Mouse (Mus musculus): ENCODE measurements at regions not wholly inside any gene's neighbourhood (a gene's known extent, or its start where the extent isn't known, plus 50 kb on each side); places are given as distances from the start of the nearest gene placed in this dataset.

DNA sequence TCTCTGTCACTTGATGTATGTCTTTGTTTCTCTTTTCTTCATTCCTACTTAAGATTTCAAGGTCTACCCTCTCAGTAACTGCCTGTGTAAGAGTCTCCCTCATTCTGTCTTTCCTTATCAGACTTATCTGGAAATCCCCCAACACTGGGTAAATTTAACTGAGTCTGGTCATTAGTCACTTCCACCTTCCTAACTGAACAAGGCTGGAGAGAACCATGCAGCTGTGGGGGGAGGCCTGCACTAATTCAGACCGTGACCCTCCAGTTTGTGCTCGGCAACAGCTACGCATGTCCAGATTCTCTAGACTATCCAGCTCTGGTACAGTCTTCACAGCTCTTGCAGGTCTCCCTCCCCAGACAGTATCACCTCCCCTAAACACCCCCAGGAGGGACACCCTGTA is 103.3 kb downstream of the Prox1 start:
- DNase-seq: no peak

DNA sequence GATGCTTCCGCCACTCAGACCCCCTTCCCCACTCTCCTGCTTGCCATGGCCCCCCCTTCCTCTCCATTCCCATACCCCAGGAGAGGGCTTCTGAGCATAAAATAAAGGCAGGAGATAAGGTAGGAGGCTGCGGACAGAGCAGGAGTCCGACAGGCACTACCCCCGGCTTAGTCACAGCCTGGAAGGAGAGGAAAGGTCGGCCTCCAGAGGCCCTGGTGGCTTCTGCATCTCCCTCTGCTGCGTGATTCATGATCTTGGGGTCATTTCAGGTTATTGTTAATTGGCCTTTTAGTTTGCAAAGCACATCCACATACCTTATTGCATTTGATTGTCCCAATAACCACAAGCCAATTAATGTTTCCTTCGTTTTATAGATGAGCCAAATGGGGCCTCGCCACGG is 104.1 kb downstream of the Prox1 start:
- no peak for DNase-seq

DNA sequence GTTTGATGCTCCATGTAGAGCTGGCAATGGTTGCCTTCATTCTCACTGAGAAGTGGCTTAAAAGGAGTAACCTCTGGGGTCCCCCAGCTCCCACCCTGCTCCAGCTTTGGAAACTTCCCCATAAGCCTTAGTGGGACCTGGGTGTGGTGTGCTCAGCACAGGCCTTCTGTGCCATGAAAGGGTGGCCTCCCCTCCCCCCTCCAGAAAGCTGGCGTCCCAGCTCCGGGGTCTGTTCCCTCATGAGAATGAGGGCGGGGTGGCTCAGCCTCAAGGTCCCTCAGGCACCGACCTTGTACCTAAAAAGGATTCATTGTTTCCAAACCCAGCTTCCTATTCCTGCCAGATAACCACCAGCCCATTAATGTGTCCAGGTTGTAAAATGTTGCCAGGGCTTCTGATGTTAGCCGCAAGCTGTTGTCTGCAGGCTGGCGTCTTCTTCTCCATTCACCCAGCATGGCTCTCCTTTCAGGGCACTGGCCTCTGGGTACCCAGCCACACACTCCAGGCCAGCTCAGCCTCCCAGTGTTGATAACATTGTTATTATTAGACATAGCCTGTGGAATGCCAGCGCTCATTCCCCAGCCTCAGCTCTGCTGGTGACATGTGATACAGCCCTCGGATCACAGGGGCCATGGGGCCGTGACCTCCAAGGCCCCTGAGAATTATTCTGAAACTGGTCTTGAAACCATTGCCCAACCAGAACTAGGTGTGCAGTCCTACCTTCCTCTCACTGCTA is 108.8 kb downstream of the Prox1 start:
- no peak for DNase-seq

DNA sequence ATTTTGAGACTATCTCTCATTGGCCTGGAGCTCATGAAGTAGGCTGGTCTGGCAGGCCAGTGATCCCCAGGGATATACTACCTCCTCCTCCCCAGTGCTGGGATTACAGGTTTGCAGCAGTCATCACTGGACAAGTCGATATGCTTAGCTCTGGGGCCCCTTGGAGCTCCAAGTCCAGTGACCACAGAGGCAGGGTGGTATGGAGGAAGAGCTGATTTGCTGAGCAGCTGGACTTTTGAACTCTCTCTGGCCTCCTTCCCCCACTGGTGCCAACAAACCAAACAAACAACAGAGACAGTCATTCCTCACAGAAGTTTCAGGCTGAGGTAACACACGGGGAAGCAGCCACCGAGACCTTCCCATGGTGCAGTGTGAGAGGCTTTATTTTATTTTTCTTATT is 111.5 kb downstream of the Prox1 start:
- no peak for DNase-seq

DNA sequence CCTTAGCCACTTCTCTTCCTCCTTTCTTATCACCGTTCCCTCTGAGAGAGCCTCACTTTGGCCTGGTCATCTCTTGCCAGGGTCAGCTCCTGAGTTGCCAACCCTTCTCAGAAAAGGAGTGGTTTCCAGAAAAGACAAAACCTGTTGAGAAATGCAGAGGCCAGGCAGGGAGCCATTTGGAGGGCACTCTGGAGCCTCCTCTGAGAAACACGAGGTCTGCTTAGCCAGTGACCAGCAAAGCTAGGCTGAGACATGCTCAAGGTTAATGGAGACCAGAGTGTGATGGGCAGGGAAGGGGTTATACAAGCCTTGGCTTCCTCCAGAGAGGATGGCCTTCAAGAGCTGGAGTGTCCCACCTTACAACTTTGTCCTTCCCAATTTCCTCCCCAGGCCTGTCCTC is 113.6 kb downstream of the Prox1 start:
- DNase-seq: no peak

DNA sequence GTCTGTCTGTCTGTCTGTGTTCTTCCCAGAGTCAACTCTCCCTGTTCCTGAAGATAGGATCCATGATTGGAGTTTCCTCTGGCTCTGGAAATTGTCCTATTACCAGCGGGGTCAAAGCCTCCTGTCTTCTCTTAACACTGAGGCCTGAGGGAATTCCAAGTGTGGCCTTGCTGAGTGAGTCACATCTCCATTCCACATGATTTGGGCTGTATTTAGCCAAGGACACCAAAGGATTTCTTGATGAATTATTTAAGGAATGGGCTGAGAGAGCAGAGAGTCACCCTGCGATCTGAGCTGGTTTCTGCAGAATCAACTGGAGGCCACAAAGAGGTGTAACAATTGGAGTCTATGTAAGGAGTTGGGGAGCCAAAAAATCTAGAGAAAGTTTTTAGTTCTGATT is 118.6 kb downstream of the Prox1 start:
- no peak for DNase-seq

DNA sequence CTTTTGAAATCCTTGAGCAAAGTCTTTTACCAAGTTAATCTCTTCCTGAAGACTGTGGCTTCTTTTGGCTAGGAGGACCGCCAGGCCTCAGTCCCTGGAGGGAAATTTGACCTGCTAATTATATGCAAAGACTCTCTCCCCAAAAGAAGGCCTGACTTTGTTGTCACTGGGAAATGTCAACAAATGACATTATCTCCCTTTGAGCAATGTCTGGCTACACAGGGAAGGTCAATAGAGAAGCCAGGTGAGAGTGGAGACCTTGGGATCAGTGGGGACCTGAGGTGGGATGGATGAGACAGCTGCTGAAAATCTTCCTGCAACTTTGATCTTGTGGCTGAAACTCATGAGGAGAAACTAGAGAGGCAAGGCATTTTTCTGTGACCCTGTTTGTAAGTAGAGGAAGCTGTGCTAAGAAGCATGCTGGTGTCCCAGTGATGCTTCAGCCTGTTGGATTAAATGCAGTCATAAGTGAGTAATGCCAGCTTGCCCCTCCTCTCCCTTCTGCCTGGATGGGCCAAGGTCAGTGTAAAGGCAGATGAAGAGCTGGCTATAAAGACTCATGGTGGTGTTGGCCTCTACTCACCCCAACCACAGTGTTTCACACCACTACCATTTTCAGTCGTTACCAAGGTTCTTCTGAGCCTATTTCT is 121.9 kb downstream of the Prox1 start:
- DNase-seq: no peak

DNA sequence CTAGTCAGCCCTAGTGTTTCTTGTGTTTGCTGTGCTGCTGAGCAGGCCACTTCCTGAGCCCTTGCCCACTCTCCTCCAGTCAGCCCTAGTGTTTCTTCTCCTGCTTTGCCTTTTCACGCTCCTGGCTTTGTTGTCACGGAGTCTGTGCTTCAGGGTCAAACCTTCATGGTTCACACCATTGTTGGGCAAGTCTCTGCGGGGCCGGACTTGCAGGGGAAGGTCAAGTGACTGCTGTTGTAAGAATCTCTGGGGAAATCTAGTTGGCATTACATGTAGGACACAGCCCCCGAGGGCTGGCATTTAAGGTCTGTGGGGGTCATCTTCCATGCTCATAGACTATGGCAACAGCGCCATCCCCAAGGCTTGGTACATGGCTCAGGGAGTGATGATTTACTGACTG is 123.3 kb downstream of the Prox1 start:
- no peak for DNase-seq

DNA sequence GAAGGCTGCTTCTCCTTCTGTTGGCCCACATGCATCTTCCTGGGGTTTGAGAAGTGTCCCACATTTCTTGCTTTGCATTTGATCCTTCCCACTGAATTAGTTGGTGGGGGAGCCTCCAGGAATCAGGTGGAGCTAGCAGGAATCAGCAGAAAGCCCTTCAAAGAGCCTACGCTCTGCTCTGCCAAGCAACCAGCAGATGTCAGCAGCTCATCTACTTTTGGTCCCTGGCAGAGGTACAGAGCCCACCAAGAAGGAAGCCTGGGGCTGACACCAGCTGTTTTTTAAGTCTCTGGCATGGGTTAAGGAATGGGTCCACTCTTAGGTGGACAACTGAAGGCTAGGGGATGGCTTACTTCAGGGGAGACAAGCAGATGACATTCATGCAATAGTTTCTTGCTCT is 123.6 kb upstream of the Smyd2 start:
- DNase-seq: no peak

DNA sequence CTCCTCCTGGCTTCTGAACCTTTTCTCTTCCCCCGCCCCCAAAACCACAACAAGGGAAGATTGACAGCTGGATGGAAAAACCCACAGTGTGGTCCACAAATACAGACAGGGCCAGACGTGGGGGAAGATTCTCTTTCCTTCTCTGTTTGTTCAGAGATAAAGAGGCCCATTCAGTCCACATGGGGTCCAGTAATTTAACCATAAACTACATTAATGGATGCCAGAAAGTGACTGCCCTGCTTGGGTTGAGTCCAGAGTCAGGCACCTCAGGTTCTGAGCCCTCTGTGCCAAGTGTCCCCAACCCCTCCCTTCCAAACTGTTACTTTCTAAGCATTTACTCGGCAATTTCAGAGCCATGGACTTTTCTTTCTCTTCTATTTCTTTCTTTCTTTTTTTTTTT is 121.9 kb upstream of the Smyd2 start:
- no peak for DNase-seq

DNA sequence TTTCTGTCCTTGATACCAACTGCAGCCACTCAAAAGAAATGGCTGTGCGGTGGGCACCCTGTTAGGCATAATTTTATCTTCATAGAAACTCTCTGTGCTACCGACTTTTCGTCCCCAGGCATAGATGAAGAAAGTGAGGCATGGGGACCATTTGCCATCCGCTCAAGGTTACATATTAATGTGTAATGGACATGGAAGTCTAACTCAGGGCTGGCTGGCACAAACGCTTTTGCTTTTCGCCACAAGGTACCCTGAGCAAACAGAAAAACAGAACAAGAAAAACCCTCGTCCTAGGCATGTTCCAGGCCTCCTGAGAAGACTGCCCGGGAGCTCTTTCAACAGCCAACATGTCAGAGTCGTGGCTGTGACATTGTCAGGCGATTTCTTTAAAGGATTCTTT is 121.0 kb upstream of the Smyd2 start:
- DNase-seq: no peak

DNA sequence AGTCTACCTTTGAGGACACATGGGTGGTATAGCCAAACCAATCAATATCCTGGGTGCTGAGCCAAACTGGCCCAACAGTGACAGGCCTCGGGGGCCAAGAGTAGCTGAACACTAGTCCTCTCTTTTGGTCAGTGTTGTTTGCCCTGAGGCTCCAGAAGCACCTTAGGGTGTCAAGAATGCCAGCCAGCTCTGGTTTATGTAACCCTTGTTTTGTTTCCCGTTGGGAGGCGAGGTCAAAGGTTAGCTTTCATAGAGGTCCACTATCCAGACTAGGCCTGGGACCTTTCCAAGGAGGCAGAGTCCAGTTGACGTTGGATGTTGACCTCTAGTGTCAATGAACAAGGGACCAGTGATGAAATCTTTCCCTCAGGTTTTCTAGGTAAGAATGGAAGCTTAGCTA is 120.0 kb upstream of the Smyd2 start:
- no peak for DNase-seq

DNA sequence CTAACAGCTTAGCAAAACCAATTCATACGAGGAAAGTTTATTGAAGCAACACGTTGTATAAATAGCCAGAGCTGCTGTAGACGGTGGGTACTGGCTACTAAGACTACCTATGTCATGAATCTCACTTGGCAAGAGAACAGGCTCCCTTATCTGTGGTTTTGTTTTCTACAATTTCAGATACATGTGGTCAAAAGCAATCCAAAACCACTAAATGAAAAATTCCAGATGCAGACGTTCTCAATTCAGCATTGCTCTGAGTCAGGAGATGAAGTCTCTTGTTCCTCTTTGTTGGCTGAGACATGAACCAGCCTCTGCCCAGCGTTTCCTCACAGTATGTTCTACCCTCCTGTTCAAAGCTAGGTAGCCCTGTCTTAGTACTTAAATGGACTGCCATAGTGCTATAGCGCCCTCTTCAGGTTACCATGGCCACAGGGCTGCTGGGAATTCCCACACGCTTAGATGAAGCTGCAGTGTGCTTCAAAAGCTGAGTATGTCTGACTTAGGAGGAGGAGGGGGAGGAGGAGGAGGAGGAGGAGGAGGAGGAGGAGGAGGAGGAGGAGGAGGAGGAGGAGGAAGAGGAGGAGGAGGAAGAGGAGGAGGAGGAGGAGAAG is 119.0 kb upstream of the Smyd2 start:
- no peak for DNase-seq

DNA sequence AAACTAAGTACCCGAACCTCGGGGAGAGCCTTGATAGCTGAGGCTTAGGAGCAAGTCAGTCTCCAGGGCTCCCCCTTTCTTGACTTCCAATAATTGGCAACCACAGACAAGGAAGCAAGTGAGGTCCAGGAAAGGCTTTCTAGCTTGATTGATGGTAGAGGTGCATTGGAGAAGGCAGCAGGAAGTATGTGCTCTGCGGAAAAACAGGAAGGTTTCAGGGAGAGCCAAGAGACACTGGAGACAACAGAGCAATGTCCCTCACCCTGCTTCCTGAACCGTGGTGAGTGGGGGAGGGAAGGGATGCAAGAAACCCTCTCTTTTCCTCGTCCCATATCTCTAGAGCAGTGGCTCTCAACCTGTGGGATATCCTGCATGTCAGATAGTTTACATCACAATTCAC is 115.9 kb upstream of the Smyd2 start:
- DNase-seq: no peak

DNA sequence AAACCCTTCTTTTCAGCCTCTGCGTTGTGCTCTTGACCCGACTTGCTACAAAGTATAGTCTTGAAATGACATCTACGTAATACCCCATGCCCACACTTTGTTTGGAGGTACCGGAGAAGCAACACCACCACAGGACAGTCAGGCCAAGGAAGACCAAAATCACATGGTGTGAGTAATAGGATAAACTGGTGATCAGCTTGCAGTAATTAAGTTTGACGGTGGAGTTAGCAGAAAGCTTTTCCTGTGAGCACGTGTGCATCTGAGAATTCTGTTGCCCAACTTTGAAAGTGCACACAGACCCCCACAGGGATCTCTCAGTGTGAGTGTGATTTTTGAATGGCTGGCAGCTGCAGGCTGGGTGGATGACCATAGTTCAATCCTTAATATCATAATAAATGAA is 114.6 kb upstream of the Smyd2 start:
- no peak for DNase-seq

DNA sequence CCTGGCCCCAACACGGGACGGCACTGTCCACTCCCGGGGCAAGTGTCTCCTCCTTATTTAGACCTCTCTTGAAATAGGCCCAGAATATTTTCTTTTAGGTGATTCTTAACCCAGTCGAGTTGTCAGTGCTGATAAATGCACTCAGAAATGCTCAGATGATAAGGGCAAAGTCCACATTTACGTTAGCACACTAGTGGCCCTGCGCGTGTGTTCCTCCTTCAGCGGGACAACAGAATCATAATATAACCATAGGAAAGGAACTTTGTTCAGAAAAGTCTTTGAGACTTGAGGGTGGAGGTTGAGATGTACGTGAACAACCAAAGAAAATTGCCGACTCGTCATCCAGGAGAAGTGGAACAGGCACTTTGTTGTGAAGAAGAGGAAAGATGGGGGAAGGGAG is 113.8 kb upstream of the Smyd2 start:
- no peak for DNase-seq

DNA sequence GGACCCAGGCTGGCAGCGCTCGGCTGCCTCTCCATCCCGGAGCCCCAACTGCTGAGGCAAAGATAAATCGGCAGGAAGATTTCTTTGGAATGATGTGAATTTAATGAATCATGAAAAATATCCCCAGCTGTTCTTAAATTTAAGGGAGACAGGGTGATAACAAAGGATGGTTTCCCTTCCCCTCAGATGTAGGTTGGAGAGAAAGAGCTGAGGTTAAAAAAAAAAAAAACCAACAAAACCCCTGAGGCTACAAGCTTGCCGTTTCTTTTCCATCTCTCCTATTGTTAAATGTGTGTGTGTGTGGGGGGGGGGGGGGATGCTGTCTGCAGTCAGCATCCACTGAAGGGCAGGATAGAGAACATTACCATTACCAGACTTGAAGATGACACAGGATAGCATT is 111.9 kb upstream of the Smyd2 start:
- DNase-seq: no peak

DNA sequence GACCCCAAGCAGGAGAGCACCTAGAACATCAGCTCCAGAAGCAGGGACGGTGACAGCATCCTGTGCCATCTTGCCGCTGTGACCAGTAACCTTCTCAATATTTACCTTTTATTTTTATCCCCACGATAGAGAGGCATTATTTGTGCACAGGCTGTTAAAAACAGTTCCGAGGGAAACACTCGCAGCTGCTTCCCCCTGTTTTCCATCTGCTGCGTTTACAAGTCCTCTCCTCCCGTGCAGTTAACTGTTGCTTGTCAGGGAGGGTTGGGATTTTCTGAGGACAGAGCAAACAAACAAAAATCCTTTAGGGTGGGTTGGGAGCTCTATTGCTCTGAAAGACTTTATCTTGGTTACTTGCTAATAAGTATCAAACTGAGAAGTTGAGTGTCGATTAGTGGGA is 105.4 kb upstream of the Smyd2 start:
- no peak for DNase-seq

DNA sequence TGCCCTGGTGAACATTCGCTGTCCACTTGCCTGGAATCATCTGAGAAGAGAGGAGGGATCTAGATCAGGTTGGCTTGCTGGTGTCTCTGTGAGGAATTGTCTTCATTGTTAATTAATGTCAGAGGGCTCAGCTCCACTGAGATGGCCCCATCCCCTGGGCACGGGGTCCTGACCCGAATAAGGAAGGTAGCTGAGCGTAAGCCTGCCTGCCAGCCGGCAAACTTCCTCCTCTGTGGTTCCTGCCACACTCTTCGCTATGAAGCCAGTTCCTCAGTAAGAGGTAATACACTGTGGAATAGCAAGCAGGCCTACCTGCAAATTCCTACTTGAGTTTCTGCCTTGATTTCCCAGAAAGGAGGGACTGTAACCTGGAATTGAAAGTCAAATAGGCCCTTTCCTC is 87.3 kb upstream of the Smyd2 start:
- DNase-seq: no peak

DNA sequence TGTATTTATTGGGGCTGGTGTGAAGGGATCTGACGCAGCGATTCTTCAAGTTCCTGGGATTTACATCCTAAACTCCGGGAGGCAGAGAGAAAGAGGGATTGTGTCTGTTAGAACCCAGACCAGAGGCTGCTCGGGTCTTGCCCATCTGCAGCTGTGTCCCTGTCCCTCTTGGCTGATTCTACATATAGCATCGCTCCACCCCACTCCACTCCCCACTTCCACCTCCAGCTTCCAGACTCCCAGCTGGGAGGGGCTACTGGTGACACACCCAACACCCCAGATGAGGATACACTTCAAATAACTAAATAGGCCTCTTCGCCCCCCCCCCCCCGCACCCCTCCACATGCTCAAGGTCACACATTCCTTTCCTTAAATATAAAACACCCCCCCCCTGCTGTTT is 85.1 kb upstream of the Smyd2 start:
- DNase-seq: no peak

DNA sequence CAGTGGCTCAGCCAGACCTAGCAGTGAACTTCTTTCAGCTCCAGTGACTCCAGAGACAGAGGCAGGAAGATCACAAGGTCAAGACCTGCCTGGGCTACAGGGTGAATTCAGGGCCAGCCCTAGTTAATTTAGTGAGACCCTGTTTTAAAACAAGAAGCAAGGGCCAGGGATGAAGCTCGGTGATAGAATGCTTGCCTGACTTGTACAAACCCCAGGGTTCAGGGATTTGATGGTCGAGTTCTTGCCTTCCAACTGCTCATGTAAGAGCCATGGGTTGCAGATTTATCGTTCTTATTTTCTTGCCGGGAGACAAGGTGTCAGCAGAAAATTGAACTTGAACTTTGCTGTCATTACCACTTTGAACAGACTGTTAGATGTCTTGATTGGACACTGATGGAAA is 78.9 kb upstream of the Smyd2 start:
- DNase-seq: no peak

DNA sequence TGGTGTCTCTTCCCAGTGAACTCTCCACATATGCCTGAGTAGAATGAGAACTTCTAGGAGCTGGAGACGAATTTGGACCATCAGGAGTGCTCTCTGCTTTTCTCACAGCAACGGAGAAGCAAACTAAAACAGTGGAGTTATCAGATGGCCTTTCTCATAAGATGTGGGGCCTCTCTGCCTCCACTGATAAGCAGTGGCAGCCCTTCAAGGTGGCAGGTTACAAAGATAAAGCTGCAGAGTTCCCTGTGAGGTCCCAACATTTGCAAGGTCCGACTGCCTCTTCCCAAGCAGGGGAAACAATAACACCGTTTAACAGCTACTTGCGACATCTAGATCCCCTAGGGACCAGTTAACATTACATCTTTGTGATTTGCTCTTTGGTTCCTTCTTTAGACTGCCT is 71.5 kb upstream of the Smyd2 start:
- DNase-seq: no peak

DNA sequence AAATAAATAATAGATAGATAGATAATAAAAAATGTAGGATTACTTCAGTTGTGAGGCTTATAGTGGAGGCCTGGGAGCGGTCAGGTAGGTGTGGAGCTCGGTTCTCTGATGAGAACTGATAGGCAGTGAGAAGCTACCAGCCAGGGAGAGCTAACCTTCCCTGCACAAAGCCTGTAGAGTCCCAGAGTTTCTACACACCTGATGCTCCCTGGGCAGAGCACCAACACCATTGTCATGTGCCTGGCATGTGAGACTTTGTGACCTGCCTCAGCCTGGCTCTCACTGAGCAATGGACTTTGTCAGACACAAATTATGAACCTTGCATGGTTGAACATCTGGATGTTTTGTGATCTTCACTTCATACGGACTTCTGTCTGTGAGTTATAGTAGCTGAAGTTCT is 71.1 kb upstream of the Smyd2 start:
- no peak for DNase-seq

DNA sequence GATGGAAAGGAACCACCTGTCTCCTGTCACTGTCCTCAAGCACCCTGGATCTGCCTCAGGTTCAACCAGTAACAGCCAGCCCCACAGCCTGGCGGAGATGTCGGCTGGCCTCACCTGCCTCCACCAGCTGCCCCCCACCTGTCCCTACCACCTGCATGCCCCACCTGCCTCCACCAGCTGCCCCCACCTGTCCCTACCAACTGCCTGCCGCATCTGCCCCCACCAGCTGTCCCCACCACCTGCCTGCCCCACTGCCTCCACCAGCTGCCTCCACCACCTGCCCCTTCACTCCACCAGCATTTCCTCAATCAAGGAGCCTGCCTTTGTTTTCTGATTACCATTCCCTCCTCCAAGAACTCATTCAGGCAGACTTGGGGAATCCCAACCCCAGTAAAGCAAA is 68.9 kb upstream of the Smyd2 start:
- no peak for DNase-seq
